12 mouse cellular contexts compared by ENCODE assay signal in genomic region chr1:133050001-133050431, GRCm38 (mm10). TPM values are rescaled to one million over a fixed set of nuclear protein-coding genes. Genes with fewer than 3 reads are reported as not detected.
A peak's percentile ranks its signal among the peaks of the same experiment; 100 is the strongest.
DNase-seq lines count a peak whose midpoint lies in the region; ATAC-seq and TF ChIP-seq lines count a peak whose summit lies in the region.
"Had no signal": no experiment of that assay in that cellular context is flagged by ENCODE, and none has a peak within 500 bp of the region (broad histone marks: within the 10 kb centered on the region; RNA-seq: fewer than 3 reads in every experiment).

No protein-coding gene starts in this region.

- 18% methylated on average over 11 of the region's 11 CpGs for WGBS in heart, embryonic 11.5 days (ENCODE audit: insufficient replicate concordance)
- WGBS in midbrain, embryonic 12.5 days, result 24% methylated on average over 11 of the region's 11 CpGs
- 21% methylated on average over 11 of the region's 11 CpGs for WGBS in midbrain, postnatal 0 days

- no peak overlapping the region for H3K4me3 ChIP-seq in heart, embryonic 11.5 days (ENCODE audit: low read depth, low read length)
- H3K4me3 ChIP-seq in midbrain, embryonic 12.5 days, result no peak overlapping the region
- H3K4me3 ChIP-seq in midbrain, postnatal 0 days (ENCODE audit: low read depth, low read length), result no peak overlapping the region

- intact Hi-C loops in heart, postnatal 10 days (cut with DNase I), result no loop called here

- H3K9ac ChIP-seq in heart, embryonic 11.5 days (ENCODE audit: low read depth, low read length), result peak overlapping the region; percentile 29; the same call in 1 of the 2 replicates
- H3K9ac ChIP-seq in midbrain, embryonic 12.5 days (replicated peaks), result no peak overlapping the region
- no peak overlapping the region for H3K9ac ChIP-seq in midbrain, postnatal 0 days (replicated peaks; ENCODE audit: low read length, poor library complexity, severe bottlenecking)

- no peaks in the 10 kb centered on the region for H3K9me3 ChIP-seq in heart, embryonic 11.5 days (replicated peaks; ENCODE audit: control insufficient read depth, low read length)
- H3K9me3 ChIP-seq in midbrain, embryonic 12.5 days, result no peaks in the 10 kb centered on the region
- no peaks in the 10 kb centered on the region for H3K9me3 ChIP-seq in midbrain, postnatal 0 days (ENCODE audit: low read length)
- H3K9me3 ChIP-seq: G1E had no signal

- no peaks in the 10 kb centered on the region for H3K27me3 ChIP-seq in heart, embryonic 11.5 days (ENCODE audit: control insufficient read depth, insufficient read depth, low read length)
- no peaks in the 10 kb centered on the region for H3K27me3 ChIP-seq in midbrain, embryonic 12.5 days
- no peaks in the 10 kb centered on the region for H3K27me3 ChIP-seq in midbrain, postnatal 0 days (ENCODE audit: insufficient read depth, low read length)

- H3K4me1 ChIP-seq in heart, embryonic 11.5 days (ENCODE audit: control insufficient read depth, insufficient read depth, low read length), result peaks cover 52% of the 10 kb centered on the region
- H3K4me1 ChIP-seq in midbrain, embryonic 12.5 days, result peaks cover 62% of the 10 kb centered on the region
- H3K4me1 ChIP-seq in midbrain, postnatal 0 days (ENCODE audit: insufficient read depth, low read length), result peaks cover 12% of the 10 kb centered on the region; the same call in 1 of the 2 replicates

- H3K27ac ChIP-seq in heart, embryonic 11.5 days (ENCODE audit: low read depth, low read length), result peak overlapping the region; percentile 54
- peak overlapping the region; percentile 46; the same call in 1 of the 2 replicates for H3K27ac ChIP-seq in midbrain, embryonic 12.5 days (replicated peaks)
- no peak overlapping the region for H3K27ac ChIP-seq in midbrain, postnatal 0 days (ENCODE audit: low read depth, low read length)

- no peak for TF ChIP-seq CTCF in midbrain, postnatal 0 days (IDR thresholded peaks at IDR 0.05)

- DNase-seq in heart, postnatal 10 days, result no peak
- no peak for DNase-seq in midbrain, postnatal 0 days (ENCODE audit: low spot score)
- peak; percentile 45 for DNase-seq in embryo, embryonic 11 days
- DNase-seq in retina, postnatal 1 day, result no peak
- no peak for DNase-seq in urinary bladder, postnatal 14 days (ENCODE audit: low spot score)
- DNase-seq: cerebellum, adult 11-12 months; kidney, adult 9 months; layer of hippocampus, postnatal 36 days; thymus, postnatal 25 days had no signal

- no peaks in the 10 kb centered on the region for H3K36me3 ChIP-seq in heart, embryonic 11.5 days (ENCODE audit: control insufficient read depth, insufficient read depth, low read length)
- no peaks in the 10 kb centered on the region for H3K36me3 ChIP-seq in midbrain, embryonic 12.5 days
- no peaks in the 10 kb centered on the region for H3K36me3 ChIP-seq in midbrain, postnatal 0 days (ENCODE audit: insufficient read depth, low read length)
- H3K36me3 ChIP-seq: G1E had no signal

- peak overlapping the region; percentile 45 for H3K4me2 ChIP-seq in heart, embryonic 11.5 days
- peak overlapping the region; percentile 26; the same call in 1 of the 2 replicates for H3K4me2 ChIP-seq in midbrain, embryonic 12.5 days (replicated peaks)
- no peak overlapping the region for H3K4me2 ChIP-seq in midbrain, postnatal 0 days (ENCODE audit: low read depth, low read length, poor library complexity, severe bottlenecking)

- ATAC-seq in heart, embryonic 11.5 days (replicated peaks; ENCODE audit: insufficient number of reproducible peaks, low FRiP score, low TSS enrichment), result no peak
- ATAC-seq in midbrain, embryonic 12.5 days (ENCODE audit: low FRiP score, low read depth), result no peak
- no peak for ATAC-seq in midbrain, postnatal 0 days (ENCODE audit: low FRiP score)

RNA-seq across cellular contexts. Expression of gene Pik3c2b, which starts 4.5 kb away (rescaled TPM):
- 7.7 and 10.3 TPM in 2 replicates for polyA plus RNA-seq in heart, embryonic 11.5 days (2014; fragmentation: Nextera tagmentation; extraction: Ambion mirVana)
- total RNA-seq in heart, postnatal 10 days (2021), result 10 to 100 TPM; 26.1 to 36.5 TPM
- 21.3 and 21.7 TPM in 2 replicates for polyA plus RNA-seq in midbrain, embryonic 12.5 days (2016; fragmentation: Nextera tagmentation; extraction: Ambion mirVana)
- total RNA-seq in midbrain, postnatal 0 days (2014; rRNA removed), result 21.3 and 28.5 TPM in 2 replicates
- polyA plus RNA-seq in midbrain, postnatal 0 days (2015; fragmentation: Nextera tagmentation; extraction: Ambion mirVana), result 8.4 and 9.2 TPM in 2 replicates
- polyA plus RNA-seq: G1E had no signal

RNA-seq across cellular contexts. Expression of gene Mdm4, which starts 19.7 kb away (rescaled TPM):
- polyA plus RNA-seq in heart, embryonic 11.5 days (2014; fragmentation: Nextera tagmentation; extraction: Ambion mirVana), result 34.4 and 41.2 TPM in 2 replicates
- 10 to 100 TPM; 48.9 to 49.0 TPM for total RNA-seq in heart, postnatal 10 days (2021)
- polyA plus RNA-seq in midbrain, embryonic 12.5 days (2016; fragmentation: Nextera tagmentation; extraction: Ambion mirVana), result 50.1 and 56.4 TPM in 2 replicates
- total RNA-seq in midbrain, postnatal 0 days (2014; rRNA removed), result 54.4 and 84.5 TPM in 2 replicates
- polyA plus RNA-seq in midbrain, postnatal 0 days (2015; fragmentation: Nextera tagmentation; extraction: Ambion mirVana), result 28.2 and 28.9 TPM in 2 replicates
